Mouse (Mus musculus) megakaryocyte progenitor cell, adult 5-6 weeks (primary cell): Measurements from ENCODE around the gene Taok3. TPM values are rescaled to one million over a fixed set of nuclear protein-coding genes. Genes with fewer than 3 reads are reported as not detected.
"Not testable (repeated sequence)": the region's sequence is repeated elsewhere in the genome, so short reads cannot be mapped to it uniquely, and the experiment has no call there.

Source experiments
- ATAC-seq: replicated peaks from 2 replicates; pipeline ENCODE4 v1.8.0; 2016; ENCODE audit warnings: mild to moderate bottlenecking, moderate TSS enrichment, inconsistent platforms; ENCODE audit not compliant: poor library complexity
- total RNA-seq, 2 experiments: library from RNA; stranded (forward) in 1 of 2; stranded (reverse) in 1 of 2; fragments of 157-497, 149-512 nt in 1 of 2; fragments of 200-1000 nt in 1 of 2; gene quantifications; 2 replicates each; pipeline versions ENCODE4 v1.2.3 to v1.2.4; 2015 to 2017

Gene Taok3
- total RNA-seq, 2 experiments from 2014 or later, result 43.6 to 66.8 TPM

DNA sequence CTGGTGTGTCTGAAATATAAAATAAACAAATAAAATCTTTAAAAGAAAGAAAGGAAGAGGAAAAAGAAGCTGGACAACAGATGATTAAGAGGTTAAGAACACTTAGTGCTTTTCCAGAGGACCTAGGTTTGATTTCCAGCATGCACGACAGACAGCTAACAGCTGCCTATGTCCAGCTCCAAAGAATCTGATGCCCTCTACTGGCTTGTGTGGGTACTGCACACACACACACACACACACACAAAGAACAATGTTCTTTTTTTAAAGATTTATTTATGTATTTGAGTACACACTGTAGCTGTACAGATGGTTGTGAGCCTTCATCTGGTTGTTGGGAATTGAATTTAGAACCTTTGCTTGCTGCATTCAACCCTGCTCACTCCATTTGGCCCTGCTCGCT, 170.2 kb downstream of the Taok3 start:
- ATAC-seq, result no peak

DNA sequence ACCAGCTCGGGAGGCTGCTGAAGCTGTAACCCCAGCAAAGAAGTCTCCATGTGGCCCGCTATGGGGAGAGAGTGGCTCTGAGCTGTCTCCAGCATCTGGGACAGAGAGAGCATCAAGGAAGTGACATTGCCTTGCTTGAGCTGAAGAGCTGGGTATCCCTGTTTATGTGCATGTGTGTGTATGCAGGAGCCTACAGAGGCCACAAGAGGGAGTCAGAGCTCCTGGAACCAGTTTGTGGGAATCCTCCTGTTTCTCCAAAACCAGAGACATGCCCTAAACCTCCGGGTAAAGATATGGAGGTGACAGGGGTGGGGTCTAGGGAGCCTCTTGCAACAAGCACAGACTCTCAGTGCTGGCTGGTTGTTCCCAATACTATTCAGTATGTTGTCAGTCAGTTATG, 171.4 kb downstream of the Taok3 start:
- no peak for ATAC-seq

GRCm38 (mm10) chr5:117292547-117292946, 172.6 kb downstream of the Taok3 start:
- no peak; the same call in 1 of the 2 replicates for ATAC-seq

GRCm38 (mm10) chr5:117293776-117294175, 173.8 kb downstream of the Taok3 start:
- not testable (repeated sequence) for ATAC-seq

GRCm38 (mm10) chr5:117295011-117295410, 175.1 kb downstream of the Taok3 start:
- no peak for ATAC-seq

GRCm38 (mm10) chr5:117302899-117303298, 183.0 kb downstream of the Taok3 start:
- no peak for ATAC-seq

GRCm38 (mm10) chr5:117303691-117304579, 184.0 kb downstream of the Taok3 start:
- ATAC-seq, result no peak

DNA sequence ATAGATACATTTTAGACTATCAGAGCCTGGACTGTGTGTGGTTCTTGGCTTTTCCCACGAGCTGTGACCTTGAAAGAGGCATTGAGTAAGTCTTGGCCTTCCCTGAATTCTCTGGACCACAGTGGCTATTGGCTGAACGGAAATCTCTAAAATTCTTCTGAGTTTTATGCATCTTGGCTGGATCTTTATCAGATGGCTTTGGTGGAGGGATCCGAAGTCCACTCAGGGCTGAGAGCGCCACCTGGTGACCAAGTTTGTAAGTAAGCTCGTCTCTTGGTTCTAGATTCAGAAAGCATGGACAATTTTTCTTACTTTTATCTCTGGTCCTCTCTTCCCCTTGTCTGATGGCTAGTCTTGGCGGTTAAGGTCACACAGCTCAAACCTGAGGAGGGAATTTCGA, 185.0 kb downstream of the Taok3 start:
- ATAC-seq, result peak; percentile 69

DNA sequence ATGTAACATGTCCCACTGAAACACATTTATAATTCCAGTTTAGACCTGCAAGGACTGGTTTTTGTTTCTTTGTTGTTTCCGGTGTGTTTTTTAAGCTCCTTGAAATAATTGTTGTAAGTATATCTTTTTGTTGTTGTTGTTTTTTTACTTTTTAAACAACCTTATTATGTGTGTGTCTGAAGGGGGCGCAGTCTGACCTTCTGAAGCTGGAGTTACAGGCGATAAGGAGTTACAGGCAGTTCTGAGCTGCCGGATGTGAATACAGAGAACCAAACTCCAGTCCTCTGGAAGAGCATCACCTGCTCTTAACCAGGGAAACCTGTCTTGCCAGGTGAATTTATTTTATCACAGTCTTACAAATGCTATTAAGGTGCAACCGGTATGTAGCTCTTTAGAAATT, 185.8 kb downstream of the Taok3 start:
- ATAC-seq, result no peak

GRCm38 (mm10) chr5:117306826-117307225, 186.9 kb downstream of the Taok3 start:
- ATAC-seq, result no peak

- ATAC-seq, result peak; percentile 97
Observed at GRCm38 (mm10) chr5:117307699-117308098, 187.8 kb downstream of the Taok3 start.

- peak; percentile 67 for ATAC-seq
Observed at GRCm38 (mm10) chr5:117313420-117313819, 193.5 kb downstream of the Taok3 start.

GRCm38 (mm10) chr5:117313909-117314308, 194.0 kb downstream of the Taok3 start:
- ATAC-seq, result no peak

GRCm38 (mm10) chr5:117314587-117315428, 194.9 kb downstream of the Taok3 start:
- ATAC-seq, result no peak

DNA sequence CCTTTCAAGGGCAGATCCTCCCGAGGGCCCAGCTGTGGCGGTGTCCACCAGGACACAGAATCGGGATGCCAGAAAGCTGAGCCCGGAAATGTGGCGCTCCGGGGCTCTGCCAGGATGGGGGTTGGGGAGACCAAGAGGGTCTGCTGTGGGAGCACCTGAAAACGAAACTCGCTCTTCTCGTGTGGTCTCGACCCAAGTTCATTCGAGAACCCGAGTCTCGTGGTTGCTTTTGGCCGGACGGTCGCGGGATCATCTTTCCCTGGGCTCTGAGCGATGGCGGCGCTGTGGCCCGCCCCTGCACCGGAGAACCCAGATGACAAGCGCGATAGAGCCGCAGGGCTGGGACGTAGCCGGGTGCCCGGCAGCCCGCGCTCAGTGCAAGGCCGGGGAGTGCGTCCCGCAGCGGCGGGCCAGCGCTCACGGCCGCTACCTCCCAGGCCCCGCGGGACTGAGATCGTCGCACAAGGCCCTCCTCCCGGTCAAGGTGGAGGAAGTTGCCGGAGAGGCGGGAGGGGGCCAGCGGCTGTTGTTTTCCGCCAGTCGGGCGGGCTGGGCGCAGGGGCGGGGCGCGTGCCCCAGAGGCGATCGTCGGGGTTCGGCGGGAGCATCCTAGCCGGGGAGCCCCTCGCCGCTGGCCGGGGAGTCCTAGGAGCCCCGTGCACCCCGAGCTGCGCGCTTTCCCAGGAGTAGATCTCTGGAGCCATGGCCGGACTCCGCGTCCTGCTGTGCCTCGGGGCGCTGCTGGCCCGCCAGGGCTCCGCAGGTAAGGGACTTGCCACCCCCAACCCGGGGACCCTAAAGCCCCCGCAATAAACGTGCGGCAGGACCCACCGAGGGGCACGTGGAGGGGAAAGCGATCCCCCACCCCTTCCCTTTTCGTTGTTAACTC, 199.1 kb downstream of the Taok3 start, which contains the start of gene Vsig10:
TSS of gene Vsig10 (plus strand) at position 343 of the 889 bp plus-strand sequence.
- peak; percentile 74 for ATAC-seq

DNA sequence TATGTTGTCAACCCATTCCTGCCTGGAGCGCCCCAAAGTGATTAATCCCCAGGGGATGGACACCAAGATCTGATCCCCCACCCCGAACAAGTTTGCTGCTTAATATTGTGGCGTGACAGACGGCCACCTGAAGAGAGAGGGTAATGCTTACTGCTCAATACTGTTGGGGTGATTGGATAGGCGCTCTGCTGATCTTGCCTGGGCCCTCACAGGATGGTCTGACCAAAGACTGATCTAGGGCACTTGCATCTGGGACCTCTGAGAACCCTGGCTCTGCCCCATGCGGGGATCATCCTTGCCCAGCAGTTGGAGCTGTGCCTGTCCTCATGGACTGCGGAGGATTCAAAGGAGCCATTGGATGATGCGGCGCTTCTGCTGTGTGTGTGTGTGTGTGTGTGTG, 203.8 kb downstream of the Taok3 start:
- no peak for ATAC-seq

Other genes with a start within 250 kb of the Taok3 start
- 20.0 and 23.2 TPM in 2 replicates for gene Suds3, start 4.0 kb upstream of the Taok3 start, total RNA-seq (2015)
- 106 and 114 TPM in 2 replicates for gene Suds3, start 4.0 kb upstream of the Taok3 start, total RNA-seq (2017)
- 286 and 347 TPM in 2 replicates for gene Pebp1, start 167.5 kb downstream of the Taok3 start, total RNA-seq (2015)
- gene Pebp1, start 167.5 kb downstream of the Taok3 start, total RNA-seq (2017), result 131 and 158 TPM in 2 replicates
- 0.49 and 1.7 TPM in 2 replicates for gene Vsig10, start 199.0 kb downstream of the Taok3 start, total RNA-seq (2015)
- 0.83 and 2.4 TPM in 2 replicates for gene Vsig10, start 199.0 kb downstream of the Taok3 start, total RNA-seq (2017)
- 8.6 and 8.7 TPM in 2 replicates for gene Wsb2, start 237.2 kb downstream of the Taok3 start, total RNA-seq (2015)
- gene Wsb2, start 237.2 kb downstream of the Taok3 start, total RNA-seq (2017), result 11.3 and 27.1 TPM in 2 replicates